In the genomic region with DNA sequence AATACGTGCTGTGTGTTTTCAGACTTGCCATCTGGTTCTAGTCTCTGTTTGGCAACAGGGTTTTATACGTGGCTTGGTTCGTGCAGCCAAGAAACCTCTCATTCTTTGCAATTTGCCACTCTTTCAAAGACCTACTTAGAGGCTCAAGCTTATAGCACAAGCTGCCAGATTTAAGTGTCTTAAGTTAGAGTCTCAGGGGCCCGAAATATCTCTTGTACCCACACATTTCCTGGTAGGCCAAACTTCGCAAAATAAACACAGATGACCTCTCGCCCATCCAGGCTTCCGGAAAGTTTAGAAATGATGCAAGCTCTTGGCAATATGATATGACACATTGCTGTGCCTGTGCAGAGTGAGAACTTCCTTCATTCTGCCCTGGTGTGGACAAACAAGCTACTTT, we compare ENCODE assay signal across 8 mouse cellular contexts. TPM values are rescaled to one million over a fixed set of nuclear protein-coding genes. Genes with fewer than 3 reads are reported as not detected.
DNase-seq lines count a peak whose midpoint lies in the region; ATAC-seq lines count a peak whose summit lies in the region.

No protein-coding gene starts in this region.

- no peaks in the 10 kb centered on the region for H3K27me3 ChIP-seq in kidney, embryonic 15.5 days
- H3K27me3 ChIP-seq in neural tube, embryonic 14.5 days (ENCODE audit: control insufficient read depth, insufficient read depth, low read length): no peaks in the 10 kb centered on the region

- H3K9me3 ChIP-seq in kidney, embryonic 15.5 days (replicated peaks): no peaks in the 10 kb centered on the region
- no peaks in the 10 kb centered on the region for H3K9me3 ChIP-seq in neural tube, embryonic 14.5 days (ENCODE audit: control insufficient read depth, low read length)

- WGBS in kidney, embryonic 15.5 days: 69% methylated on average over 7 of the region's 7 CpGs
- 78% methylated on average over 7 of the region's 7 CpGs for WGBS in neural tube, embryonic 14.5 days

- H3K9ac ChIP-seq in kidney, embryonic 15.5 days: no peak overlapping the region
- no peak overlapping the region for H3K9ac ChIP-seq in neural tube, embryonic 14.5 days (replicated peaks; ENCODE audit: low read depth, low read length)

- peak; percentile 45 for DNase-seq in gastrocnemius, adult 18-20 months (ENCODE audit: low spot score)
- no peak for DNase-seq in gastrocnemius, postnatal 4 days (ENCODE audit: low spot score in 2 of 2)
- DNase-seq in urinary bladder, postnatal 14 days (ENCODE audit: low spot score): peak; percentile 20
- DNase-seq in urinary bladder, postnatal 4 days (ENCODE audit: low spot score in 2 of 2): no peak
- DNase-seq in thymus, postnatal 0 days (ENCODE audit: low spot score): no peak
- no peak for DNase-seq in thymus, postnatal 25 days

- H3K4me2 ChIP-seq in kidney, embryonic 15.5 days: no peak overlapping the region
- H3K4me2 ChIP-seq in neural tube, embryonic 14.5 days (ENCODE audit: low read depth, low read length): no peak overlapping the region

- 0 out of 2 replicates have a peak overlapping the region, but pooled peaks have one; percentile 4 for H3K27ac ChIP-seq in kidney, embryonic 15.5 days
- peak overlapping the region; percentile 34; the same call in 1 of the 2 replicates for H3K27ac ChIP-seq in neural tube, embryonic 14.5 days (ENCODE audit: low read depth, low read length)

- H3K36me3 ChIP-seq in kidney, embryonic 15.5 days: no peaks in the 10 kb centered on the region
- H3K36me3 ChIP-seq in neural tube, embryonic 14.5 days (ENCODE audit: control insufficient read depth, insufficient read depth, low read length): no peaks in the 10 kb centered on the region

- H3K4me1 ChIP-seq in kidney, embryonic 15.5 days: no peaks in the 10 kb centered on the region
- no peaks in the 10 kb centered on the region for H3K4me1 ChIP-seq in neural tube, embryonic 14.5 days (ENCODE audit: control insufficient read depth, insufficient read depth, low read length)

- no peak for ATAC-seq in kidney, embryonic 15.5 days (replicated peaks; ENCODE audit: low FRiP score)
- ATAC-seq in neural tube, embryonic 14.5 days (ENCODE audit: low read depth): no peak

- no peak overlapping the region for H3K4me3 ChIP-seq in kidney, embryonic 15.5 days (replicated peaks)
- H3K4me3 ChIP-seq in neural tube, embryonic 14.5 days (ENCODE audit: low read depth, low read length): no peak overlapping the region

RNA-seq across cellular contexts. Expression of a gene that starts 54.8 kb away (rescaled TPM):
- total RNA-seq in gastrocnemius, adult 18-20 months (2021): 10 to 100 TPM; 13.9 to 18.5 TPM
- total RNA-seq in gastrocnemius, postnatal 4 days (2021): 10 to 100 TPM; 74.2 to 80.7 TPM
- polyA plus RNA-seq in kidney, embryonic 15.5 days (2015; fragmentation: Nextera tagmentation; extraction: Ambion mirVana): 27.9 and 32.8 TPM in 2 replicates
- polyA plus RNA-seq in neural tube, embryonic 14.5 days (2014; fragmentation: Nextera tagmentation; extraction: Ambion mirVana): 8.8 and 12.4 TPM in 2 replicates
- 3.8 and 4.0 TPM in 2 replicates for polyA plus RNA-seq in thymus, postnatal 0 days (2015; fragmentation: Nextera tagmentation; extraction: Ambion mirVana)

Comparison
In these comparisons a context has a peak if more than half of its experiments do, and no peak if none do; other contexts are left out.
1. DNase-seq: peak in gastrocnemius, adult 18-20 months (single experiment) and urinary bladder, postnatal 14 days (single experiment); none in gastrocnemius, postnatal 4 days (0 of 2), urinary bladder, postnatal 4 days (0 of 2), thymus, postnatal 0 days (single experiment) and thymus, postnatal 25 days (single experiment).